Mouse (Mus musculus) hindbrain, embryonic 16.5 days (tissue): Measurements from ENCODE around the gene Rbmx. TPM values are rescaled to one million over a fixed set of nuclear protein-coding genes. Genes with fewer than 3 reads are reported as not detected.

Experiments
- ATAC-seq: fragments of 200-750 bp; cut with Nextera tagmentation; 2 replicates; pipeline ENCODE4 v1.8.0; 2017; ENCODE audit warnings: moderate TSS enrichment, moderate library complexity
- H3K27ac ChIP-seq: fragments of 300-500 bp; sonication (generic); 2 replicates; pipeline ENCODE4 v1.5.1; 2014; ENCODE audit warnings: low read depth, mild to moderate bottlenecking, control low read depth, low read length, moderate library complexity
- H3K27me3 ChIP-seq: fragments of 300-500 bp; sonication (generic); replicated peaks from 2 replicates; pipeline ENCODE4 v1.6.1; 2014; ENCODE audit warnings: low read length; ENCODE audit not compliant: control insufficient read depth, insufficient read depth
- H3K36me3 ChIP-seq: fragments of 300-500 bp; sonication (generic); 2 replicates; pipeline ENCODE4 v1.6.1; 2014; ENCODE audit warnings: mild to moderate bottlenecking, low read length, moderate library complexity, mixed read lengths; ENCODE audit not compliant: control insufficient read depth, insufficient read depth
- H3K4me1 ChIP-seq: fragments of 300-500 bp; sonication (generic); 2 replicates; pipeline ENCODE4 v1.6.1; 2014; ENCODE audit warnings: low read depth, low read length; ENCODE audit not compliant: control insufficient read depth, insufficient read depth
- H3K4me2 ChIP-seq: fragments of 300-500 bp; sonication (generic); 2 replicates; pipeline ENCODE4 v1.6.1; 2014; ENCODE audit warnings: mild to moderate bottlenecking, low read length, control low read depth, moderate library complexity
- H3K4me3 ChIP-seq: fragments of 300-500 bp; sonication (generic); 2 replicates; pipeline ENCODE4 v1.5.1; 2014; ENCODE audit warnings: mild to moderate bottlenecking, low read length, control low read depth, moderate library complexity
- H3K9ac ChIP-seq: fragments of 300-500 bp; sonication (generic); 2 replicates; pipeline ENCODE4 v1.6.1; 2014; ENCODE audit warnings: low read depth, mild to moderate bottlenecking, control low read depth, low read length, moderate library complexity
- H3K9me3 ChIP-seq: fragments of 300-500 bp; sonication (generic); 2 replicates; pipeline ENCODE4 v1.6.1; 2014; ENCODE audit warnings: mild to moderate bottlenecking, low read length, moderate library complexity; ENCODE audit not compliant: control insufficient read depth
- WGBS: fragments of 180-500 bp; shearing (Covaris S2); extraction: QIAGEN DNeasy Blood & Tissue Kit; methylation state at CpG from one replicate; pipeline ENCODE4 v1.1.7; 2014; 5-methylcytosine and 5-hydroxymethylcytosine counted together
- polyA plus RNA-seq: library from polyadenylated mRNA; unstranded; fragments of >200 nt; fragmentation: Nextera tagmentation; extraction: Ambion mirVana; gene quantifications from 2 replicates; pipeline ENCODE4 v1.2.1, GENCODE M21; 2015

The Rbmx gene
- polyA plus RNA-seq, result 133 and 145 TPM in 2 replicates

- H3K4me3 ChIP-seq, result peak within 1 kb of the TSS; percentile 52
- peak within 1 kb of the TSS; percentile 95 for H3K27ac ChIP-seq
- H3K9ac ChIP-seq, result peak within 1 kb of the TSS; percentile 72
- peak; percentile 98 for ATAC-seq
- peaks cover 2% of the 10 kb centered on the region; the same call in 1 of the 2 replicates for H3K36me3 ChIP-seq
- peaks cover 3% of the 10 kb centered on the region for H3K4me1 ChIP-seq
- H3K4me2 ChIP-seq, result peak within 1 kb of the TSS; percentile 55
- no peaks in the 10 kb centered on the region for H3K27me3 ChIP-seq
- no peaks in the 10 kb centered on the region for H3K9me3 ChIP-seq
- WGBS, result 22% methylated on average over 49 of the region's 50 CpGs
These were observed at the start of gene Rbmx for GRCm38 (mm10) chrX:57392367-57393246. TSS of gene Rbmx (minus strand) at chrX:57393036.

- no peak overlapping the region for H3K9ac ChIP-seq
- H3K4me1 ChIP-seq, result no peaks in the 10 kb centered on the region
- no peak overlapping the region for H3K4me2 ChIP-seq
- no peak overlapping the region for H3K27ac ChIP-seq
- no peaks in the 10 kb centered on the region for H3K9me3 ChIP-seq
- ATAC-seq, result no peak
- H3K4me3 ChIP-seq, result no peak overlapping the region
- no peaks in the 10 kb centered on the region for H3K27me3 ChIP-seq
- WGBS, result 75% methylated on average over 2 of the region's 2 CpGs
- H3K36me3 ChIP-seq, result no peaks in the 10 kb centered on the region
These were observed 41.1 kb upstream of the Rbmx start for GRCm38 (mm10) chrX:57433897-57434296.

GRCm38 (mm10) chrX:57431610-57432009 is 38.8 kb upstream of the Rbmx start:
- 7% methylated on average over 2 of the region's 2 CpGs for WGBS
- Histone ChIP-seq H3K9me3 (no peaks in the 10 kb centered on the region), H3K4me3 (no peak overlapping the region)

GRCm38 (mm10) chrX:57408769-57409168 is 15.9 kb upstream of the Rbmx start, which contains the start of gene Gm364:
TSS of gene Gm364 (plus strand) at chrX:57409154.
- H3K9ac ChIP-seq, result no peak within 1 kb of the TSS
- H3K36me3 ChIP-seq, result no peaks in the 10 kb centered on the region
- 0 out of 2 replicates have a peak, but pooled peaks cover 3% of the 10 kb centered on the region for H3K9me3 ChIP-seq
- no peak within 1 kb of the TSS for H3K27ac ChIP-seq
- WGBS, result 89% methylated on average over 12 of the region's 12 CpGs
- H3K4me1 ChIP-seq, result no peaks in the 10 kb centered on the region
- no peak within 1 kb of the TSS for H3K4me2 ChIP-seq
- ATAC-seq, result no peak
- no peak within 1 kb of the TSS for H3K4me3 ChIP-seq
- H3K27me3 ChIP-seq, result no peaks in the 10 kb centered on the region

More at GRCm38 (mm10) chrX:57431610-57432009, 38.8 kb upstream of the Rbmx start:
- Histone ChIP-seq H3K27me3 (no peaks in the 10 kb centered on the region), H3K4me1 (no peaks in the 10 kb centered on the region), H3K9ac (no peak overlapping the region), H3K4me2 (no peak overlapping the region), H3K36me3 (no peaks in the 10 kb centered on the region), H3K27ac (no peak overlapping the region)
- no peak for ATAC-seq

GRCm38 (mm10) chrX:57403651-57404050 is 10.8 kb upstream of the Rbmx start:
- Histone ChIP-seq H3K4me3 (no peak overlapping the region), H3K27ac (no peak overlapping the region), H3K27me3 (no peaks in the 10 kb centered on the region), H3K4me2 (no peak overlapping the region), H3K9ac (no peak overlapping the region), H3K9me3 (0 out of 2 replicates have a peak, but pooled peaks cover under 1% of the 10 kb centered on the region), H3K36me3 (no peaks in the 10 kb centered on the region), H3K4me1 (no peaks in the 10 kb centered on the region)
- no peak for ATAC-seq

GRCm38 (mm10) chrX:57401388-57401787 is 8.6 kb upstream of the Rbmx start:
- no peak for ATAC-seq
- WGBS, result 91% methylated on average over 1 of the region's 1 CpGs

GRCm38 (mm10) chrX:57393412-57393811 is 576 bp upstream of the Rbmx start:
- Histone ChIP-seq H3K4me3 (peak overlapping the region; percentile 52), H3K36me3 (peaks cover 2% of the 10 kb centered on the region; the same call in 1 of the 2 replicates), H3K4me1 (peaks cover 3% of the 10 kb centered on the region), H3K9me3 (no peaks in the 10 kb centered on the region), H3K4me2 (peak overlapping the region; percentile 49), H3K27me3 (no peaks in the 10 kb centered on the region), H3K9ac (0 out of 2 replicates have a peak overlapping the region, but pooled peaks have one; percentile 22), H3K27ac (no peak overlapping the region)
- ATAC-seq, result 0 out of 2 replicates have a peak, but pooled peaks have one; percentile 26
- WGBS, result 27% methylated on average over 7 of the region's 7 CpGs

More at GRCm38 (mm10) chrX:57401388-57401787, 8.6 kb upstream of the Rbmx start:
- Histone ChIP-seq H3K27me3 (no peaks in the 10 kb centered on the region), H3K27ac (no peak overlapping the region), H3K4me2 (no peak overlapping the region), H3K9ac (no peak overlapping the region), H3K9me3 (no peaks in the 10 kb centered on the region), H3K4me1 (no peaks in the 10 kb centered on the region), H3K36me3 (no peaks in the 10 kb centered on the region), H3K4me3 (no peak overlapping the region)

- H3K4me3 ChIP-seq, result no peak overlapping the region
- H3K36me3 ChIP-seq, result peaks cover 4% of the 10 kb centered on the region
- WGBS, result 53% methylated on average over 5 of the region's 5 CpGs
These were observed 11.9 kb downstream of the Rbmx start for GRCm38 (mm10) chrX:57380915-57381314.

GRCm38 (mm10) chrX:57378579-57378978 is 14.3 kb downstream of the Rbmx start:
- no peak for ATAC-seq
- 81% methylated on average over 3 of the region's 3 CpGs for WGBS
- H3K36me3 ChIP-seq, result peaks cover 4% of the 10 kb centered on the region

More at GRCm38 (mm10) chrX:57380915-57381314, 11.9 kb downstream of the Rbmx start:
- peak; percentile 41; the same call in 1 of the 2 replicates for ATAC-seq
- no peak overlapping the region for H3K9ac ChIP-seq
- H3K4me2 ChIP-seq, result no peak overlapping the region
- no peak overlapping the region for H3K27ac ChIP-seq
- no peaks in the 10 kb centered on the region for H3K4me1 ChIP-seq
- no peaks in the 10 kb centered on the region for H3K9me3 ChIP-seq
- no peaks in the 10 kb centered on the region for H3K27me3 ChIP-seq

More at GRCm38 (mm10) chrX:57378579-57378978, 14.3 kb downstream of the Rbmx start:
- H3K9me3 ChIP-seq, result no peaks in the 10 kb centered on the region
- H3K4me1 ChIP-seq, result no peaks in the 10 kb centered on the region
- H3K27me3 ChIP-seq, result no peaks in the 10 kb centered on the region
- H3K9ac ChIP-seq, result no peak overlapping the region
- no peak overlapping the region for H3K27ac ChIP-seq
- no peak overlapping the region for H3K4me3 ChIP-seq
- H3K4me2 ChIP-seq, result no peak overlapping the region
